Mouse (Mus musculus) embryonic fibroblast, embryonic 13.5 days (primary cell): Measurements from ENCODE around the gene Mob1a. TPM values are rescaled to one million over a fixed set of nuclear protein-coding genes. Genes with fewer than 3 reads are reported as not detected.
"Not testable (repeated sequence)": the region's sequence is repeated elsewhere in the genome, so short reads cannot be mapped to it uniquely, and the experiment has no call there.

Source experiments
- H3K27ac ChIP-seq: 2 replicates; pipeline ENCODE4 v1.5.1; 2012; ENCODE audit warnings: low read length, control low read depth, inconsistent platforms; ENCODE audit not compliant: insufficient read depth
- H3K4me1 ChIP-seq: 2 replicates; pipeline ENCODE4 v1.6.1; 2011; ENCODE audit warnings: low read length; ENCODE audit not compliant: control insufficient read depth, insufficient read depth
- H3K4me3 ChIP-seq: 2 replicates; pipeline ENCODE4 v1.5.1; 2011; ENCODE audit warnings: mild to moderate bottlenecking, control low read depth, low read length; ENCODE audit not compliant: insufficient read depth
- CTCF ChIP-seq: IDR thresholded peaks from 2 replicates; pipeline ENCODE4 v1.5.1; 2011; ENCODE audit warnings: mild to moderate bottlenecking, control low read depth, low read length, moderate library complexity, borderline replicate concordance; ENCODE audit not compliant: insufficient read depth
- POLR2A ChIP-seq: IDR thresholded peaks from 2 replicates; pipeline ENCODE4 v1.6.1; 2011; ENCODE audit warnings: low read depth, mild to moderate bottlenecking, control low read depth, low read length, moderate library complexity
- polyA plus RNA-seq: library from polyadenylated mRNA; stranded (reverse); fragments of >200 nt; gene quantifications from 2 replicates; pipeline ENCODE4 v1.2.4, GENCODE M21; 2011; ENCODE audit warnings: low read depth; ENCODE audit not compliant: missing spikeins, insufficient read length

Mob1a gene
- polyA plus RNA-seq, 1 experiment, result 148 TPM

DNA sequence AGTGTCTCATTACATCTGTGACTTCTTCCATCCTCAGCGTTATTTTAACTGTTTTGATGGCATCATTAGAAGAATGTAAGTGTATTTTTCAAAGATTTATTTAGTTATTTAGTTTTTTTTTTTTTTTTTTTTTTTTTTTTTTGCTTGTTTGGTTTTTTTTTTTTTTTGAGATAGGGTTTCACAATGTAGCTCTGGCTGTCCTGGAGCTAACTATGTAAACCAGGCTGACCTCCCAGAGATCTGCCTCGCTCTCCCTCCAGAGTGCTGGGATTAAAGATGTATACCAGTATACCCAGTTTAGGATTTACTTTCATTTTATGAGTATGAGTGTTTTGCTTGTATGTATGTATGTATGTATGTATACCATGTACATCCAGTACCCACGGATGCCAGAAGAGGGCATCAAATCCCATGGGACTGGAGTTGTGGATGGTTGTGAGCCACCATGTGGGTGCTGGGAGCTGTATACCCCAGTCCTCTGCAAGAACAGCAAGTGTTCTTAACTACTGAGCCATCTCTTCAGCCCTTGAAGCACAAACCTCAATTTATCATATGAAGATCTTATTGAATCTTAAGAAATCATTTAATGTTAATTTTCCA lies 1.9 kb downstream of the Mob1a start:
- H3K4me3 ChIP-seq, result peak overlapping the region; percentile 23; the same call in 1 of the 2 replicates
- TF ChIP-seq CTCF (no peak), POLR2A (no peak)
- H3K27ac ChIP-seq, result no peak overlapping the region
- no peaks in the 10 kb centered on the region for H3K4me1 ChIP-seq

DNA sequence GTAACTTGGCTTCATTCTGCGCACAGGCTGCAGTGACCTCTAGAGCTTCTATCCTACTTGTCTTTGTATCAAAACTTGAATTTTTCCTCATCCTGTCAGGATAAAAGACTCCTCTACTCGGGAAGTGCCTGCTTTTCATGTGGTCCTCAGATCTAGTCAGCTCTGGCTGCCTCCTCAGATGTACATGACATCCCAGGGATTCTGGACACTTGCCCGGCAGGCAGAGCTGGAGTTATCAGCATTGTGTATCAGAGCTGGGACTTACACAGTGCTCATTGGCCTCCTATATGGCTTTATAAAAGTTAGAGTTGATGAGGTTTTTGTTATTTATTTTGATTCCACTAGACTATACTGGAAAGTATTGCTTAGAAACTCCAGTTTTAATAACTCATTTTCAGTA lies 15.6 kb downstream of the Mob1a start:
- Histone ChIP-seq H3K4me1 (no peaks in the 10 kb centered on the region), H3K27ac (no peak overlapping the region), H3K4me3 (no peak overlapping the region)
- TF ChIP-seq CTCF (no peak), POLR2A (no peak)

DNA sequence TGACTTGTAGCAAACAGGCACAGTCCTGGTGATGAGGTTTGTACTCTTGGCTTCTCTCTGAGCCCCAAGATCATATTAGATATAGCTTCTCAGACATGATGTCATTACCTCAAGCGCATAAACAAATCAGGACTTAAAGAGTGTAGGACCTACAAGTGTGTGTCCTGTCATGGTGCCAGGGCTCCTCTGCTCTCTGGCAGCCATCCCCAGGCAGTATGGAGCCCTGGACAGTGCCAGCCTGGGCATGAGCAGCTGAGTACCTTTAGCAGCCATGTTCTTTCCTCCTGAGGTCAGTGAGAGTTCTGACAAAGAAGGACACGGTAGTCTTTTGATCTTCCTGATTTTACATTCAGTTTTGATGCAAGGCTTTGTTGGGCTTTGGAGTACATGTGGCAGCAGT lies 17.1 kb downstream of the Mob1a start:
- no peaks in the 10 kb centered on the region for H3K4me1 ChIP-seq
- H3K4me3 ChIP-seq, result no peak overlapping the region
- no peak overlapping the region for H3K27ac ChIP-seq
- TF ChIP-seq POLR2A (no peak), CTCF (no peak)

DNA sequence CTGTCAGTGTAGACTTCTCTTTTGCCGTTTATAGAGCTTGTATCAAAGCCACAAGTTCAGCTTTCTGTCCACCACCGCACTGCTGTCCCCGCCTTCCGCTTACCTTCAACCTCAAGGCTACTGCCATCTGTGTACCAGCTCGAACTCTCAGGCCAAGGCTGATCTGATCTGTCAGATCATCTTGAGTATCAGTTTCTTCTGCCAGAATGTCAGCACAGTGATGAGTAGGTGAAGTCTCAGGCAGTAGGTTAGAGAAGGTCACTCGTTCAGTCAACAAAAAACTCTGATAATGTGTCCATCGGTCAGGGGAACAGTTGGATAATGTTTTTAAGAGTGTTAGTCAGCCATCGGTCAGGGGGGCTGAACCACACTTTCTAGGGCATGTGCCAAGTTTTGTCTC lies 19.5 kb downstream of the Mob1a start:
- not testable (repeated sequence) for H3K4me3 ChIP-seq, H3K27ac ChIP-seq, H3K4me1 ChIP-seq

DNA sequence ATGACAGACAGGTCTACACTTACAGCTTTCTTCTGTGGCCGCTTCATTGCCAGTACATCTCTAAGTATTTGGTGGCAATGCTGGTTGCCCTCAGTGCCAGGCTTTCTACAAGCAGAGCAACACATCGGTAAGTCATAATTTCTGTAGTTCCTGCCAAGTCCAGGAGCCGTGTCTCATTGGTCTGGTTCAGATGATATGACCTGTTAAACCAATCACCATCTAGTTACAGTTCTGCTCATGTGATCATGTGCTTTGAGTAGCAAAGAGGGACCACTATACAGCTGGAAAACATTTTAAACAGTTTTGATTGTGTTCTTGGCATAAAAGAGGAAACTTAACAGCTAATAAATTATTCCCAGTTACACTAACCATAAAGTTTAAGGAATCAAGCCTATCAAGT lies 22.1 kb downstream of the Mob1a start:
- Histone ChIP-seq H3K4me3 (no peak overlapping the region), H3K27ac (no peak overlapping the region), H3K4me1 (0 out of 2 replicates have a peak, but pooled peaks cover 5% of the 10 kb centered on the region)
- no peak for TF ChIP-seq CTCF
- TF ChIP-seq POLR2A, result no peak

DNA sequence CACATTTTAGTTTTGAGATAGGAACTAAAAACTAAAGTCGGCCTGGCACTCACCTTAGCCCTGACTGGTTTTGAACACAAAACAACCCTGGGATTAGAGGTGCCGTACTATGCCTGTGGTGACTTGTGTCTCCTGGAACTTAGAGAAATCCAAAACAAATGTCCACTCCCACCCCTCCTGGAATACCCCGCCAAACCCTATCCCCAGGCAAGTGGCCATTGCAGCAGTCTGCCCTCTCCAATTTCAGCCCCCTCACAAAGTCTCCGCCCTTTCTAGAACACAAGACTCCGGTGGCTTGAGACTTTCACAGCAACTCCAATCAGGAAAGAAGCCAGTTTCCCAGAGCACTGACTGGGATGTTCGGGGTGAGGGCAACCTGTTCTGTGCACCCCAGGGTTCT lies 23.1 kb downstream of the Mob1a start, which contains the start of gene Bola3:
TSS of gene Bola3 (plus strand) at position 275 of the 400 bp plus-strand sequence.
- Histone ChIP-seq H3K4me1 (0 out of 2 replicates have a peak, but pooled peaks cover 5% of the 10 kb centered on the region), H3K27ac (no peak within 1 kb of the TSS), H3K4me3 (peak within 1 kb of the TSS; percentile 72)
- TF ChIP-seq POLR2A, result no peak
- TF ChIP-seq CTCF, result no peak

DNA sequence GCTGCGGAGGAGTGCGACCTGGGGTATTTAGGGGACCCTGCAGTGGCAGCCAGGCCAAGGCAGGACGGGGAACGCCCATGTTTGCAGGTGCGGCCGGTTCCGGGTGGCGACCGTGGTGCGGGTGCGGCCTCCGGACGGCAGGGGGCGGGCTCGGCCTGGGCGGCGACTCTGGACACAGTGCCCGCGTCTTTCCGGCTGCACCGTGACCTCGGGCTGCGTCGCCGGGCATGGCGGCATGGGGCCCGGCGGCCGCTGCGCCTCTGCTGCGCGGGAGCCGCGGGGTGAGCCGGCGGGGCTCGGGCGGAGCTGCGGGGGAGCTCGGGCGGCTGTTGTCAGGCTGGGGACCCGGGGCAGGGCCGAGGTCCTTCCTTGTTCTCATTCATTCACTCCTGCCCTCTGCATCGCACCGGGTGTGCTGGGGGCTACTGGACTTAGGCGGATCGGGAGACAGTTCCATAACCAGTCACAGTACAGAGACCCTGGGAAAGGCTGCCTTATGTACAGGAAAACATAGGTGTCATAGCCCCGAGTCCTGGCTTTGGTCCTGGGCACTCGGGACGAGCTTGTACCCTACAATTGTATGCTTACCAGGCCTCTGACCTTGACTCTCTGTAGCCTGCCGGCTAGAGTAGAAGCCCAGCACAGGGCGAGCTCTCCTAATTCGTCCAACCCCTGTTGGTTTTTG lies 23.6 kb downstream of the Mob1a start:
- Histone ChIP-seq H3K4me1 (0 out of 2 replicates have a peak, but pooled peaks cover 5% of the 10 kb centered on the region), H3K4me3 (peak overlapping the region; percentile 72), H3K27ac (no peak overlapping the region)
- TF ChIP-seq CTCF (peak; percentile 79), POLR2A (peak; percentile 72)

DNA sequence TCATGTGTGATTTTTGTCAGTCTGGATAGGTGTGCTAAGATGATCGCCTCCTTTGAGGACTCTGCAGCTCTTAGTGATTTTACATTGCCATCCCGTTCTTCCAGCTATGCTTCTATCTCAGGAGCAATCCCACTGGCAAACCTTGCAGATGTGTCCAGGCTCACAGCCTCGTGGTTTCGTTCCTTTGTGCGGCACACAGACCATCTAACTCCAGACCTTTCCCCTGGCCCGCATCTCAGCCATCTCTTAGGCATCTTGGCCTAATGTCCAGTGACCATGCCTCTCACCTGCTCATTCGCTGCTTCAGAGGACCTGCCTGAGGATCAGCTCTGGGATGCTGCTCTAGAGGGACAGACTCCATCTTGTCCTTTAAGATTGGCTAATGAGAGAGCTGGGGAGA lies 24.4 kb downstream of the Mob1a start:
- TF ChIP-seq POLR2A (no peak), CTCF (no peak)
- Histone ChIP-seq H3K4me1 (0 out of 2 replicates have a peak, but pooled peaks cover 5% of the 10 kb centered on the region), H3K27ac (no peak overlapping the region), H3K4me3 (peak overlapping the region; percentile 72)

DNA sequence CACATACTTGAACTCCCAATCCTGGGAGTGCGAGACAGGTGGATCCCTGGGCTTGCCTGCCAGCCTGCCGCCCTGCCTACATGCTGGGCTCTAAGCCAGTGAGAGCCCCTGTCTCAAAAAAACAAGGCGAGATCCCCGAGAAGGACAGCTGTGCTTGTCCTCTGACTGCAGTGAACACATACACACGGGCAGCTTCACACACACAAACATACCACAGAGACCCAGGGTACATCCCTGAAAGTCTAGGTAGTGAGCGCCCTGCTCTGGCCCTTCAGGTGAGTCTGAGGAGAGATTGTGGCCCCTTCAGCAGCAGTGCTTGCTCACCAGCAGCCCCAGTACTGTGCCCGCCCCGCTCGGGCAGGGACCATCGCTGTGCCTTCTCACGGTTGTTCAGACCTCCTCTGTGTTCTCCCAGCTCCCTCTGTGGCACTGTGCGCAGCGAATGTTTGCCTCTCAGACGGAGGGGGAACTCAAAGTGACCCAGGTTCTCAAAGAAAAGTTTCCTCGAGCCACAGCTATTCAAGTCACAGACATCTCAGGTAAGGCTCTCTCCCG lies 25.1 kb downstream of the Mob1a start:
- no peak overlapping the region for H3K27ac ChIP-seq
- H3K4me1 ChIP-seq, result 0 out of 2 replicates have a peak, but pooled peaks cover 5% of the 10 kb centered on the region
- TF ChIP-seq POLR2A (no peak), CTCF (no peak)
- no peak overlapping the region for H3K4me3 ChIP-seq

DNA sequence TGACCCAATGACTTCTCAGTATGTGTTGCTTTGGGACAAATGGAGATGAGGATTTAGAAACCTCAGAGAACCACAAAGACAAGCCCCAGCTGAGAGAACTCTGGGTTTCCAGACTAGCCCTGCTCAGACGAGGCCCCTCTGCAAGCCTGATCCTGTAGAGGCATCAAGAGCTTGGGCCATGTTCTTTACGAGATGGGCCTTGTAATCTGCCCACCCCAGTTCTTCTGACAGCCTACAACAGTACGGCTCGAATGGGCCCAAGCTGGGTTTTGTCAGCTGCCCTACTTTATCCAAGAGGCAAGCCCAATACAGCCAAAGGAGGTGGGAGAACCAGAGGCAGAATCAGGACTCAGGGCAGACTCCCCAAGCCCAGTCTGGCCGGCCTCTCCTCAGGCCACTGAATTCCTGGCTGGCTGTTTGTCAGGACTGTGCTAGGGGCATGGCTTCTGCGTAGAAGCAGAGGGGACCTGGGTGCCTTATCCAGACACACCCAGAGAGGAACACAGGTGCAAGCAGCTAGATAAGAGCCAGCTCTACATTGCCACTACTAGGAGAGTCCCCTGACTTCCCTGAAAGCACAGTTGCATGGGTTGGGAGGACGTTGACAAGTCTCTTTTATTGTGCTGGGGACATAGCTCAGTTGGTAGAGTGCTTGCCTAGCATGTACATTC lies 25.8 kb downstream of the Mob1a start:
- Histone ChIP-seq H3K27ac (no peak overlapping the region), H3K4me3 (no peak overlapping the region), H3K4me1 (0 out of 2 replicates have a peak, but pooled peaks cover 5% of the 10 kb centered on the region)
- no peak for TF ChIP-seq POLR2A
- TF ChIP-seq CTCF, result no peak
